Mouse (Mus musculus) E14TG2a.4 (cell line): ENCODE data around the gene Nacc1.

ENCODE experiments used
- CTCF ChIP-seq: conservative IDR thresholded peaks from 2 replicates; pipeline ENCODE4 v1.5.1; 2014; ENCODE audit warnings: low read length
- NANOG ChIP-seq: IDR thresholded peaks from 2 replicates; pipeline ENCODE4 v1.6.1; 2014; ENCODE audit warnings: borderline replicate concordance, low read length, mixed read lengths
- POU5F1 ChIP-seq: IDR thresholded peaks from 2 replicates; pipeline ENCODE4 v1.6.1; 2014; ENCODE audit warnings: low read length, borderline replicate concordance

DNA sequence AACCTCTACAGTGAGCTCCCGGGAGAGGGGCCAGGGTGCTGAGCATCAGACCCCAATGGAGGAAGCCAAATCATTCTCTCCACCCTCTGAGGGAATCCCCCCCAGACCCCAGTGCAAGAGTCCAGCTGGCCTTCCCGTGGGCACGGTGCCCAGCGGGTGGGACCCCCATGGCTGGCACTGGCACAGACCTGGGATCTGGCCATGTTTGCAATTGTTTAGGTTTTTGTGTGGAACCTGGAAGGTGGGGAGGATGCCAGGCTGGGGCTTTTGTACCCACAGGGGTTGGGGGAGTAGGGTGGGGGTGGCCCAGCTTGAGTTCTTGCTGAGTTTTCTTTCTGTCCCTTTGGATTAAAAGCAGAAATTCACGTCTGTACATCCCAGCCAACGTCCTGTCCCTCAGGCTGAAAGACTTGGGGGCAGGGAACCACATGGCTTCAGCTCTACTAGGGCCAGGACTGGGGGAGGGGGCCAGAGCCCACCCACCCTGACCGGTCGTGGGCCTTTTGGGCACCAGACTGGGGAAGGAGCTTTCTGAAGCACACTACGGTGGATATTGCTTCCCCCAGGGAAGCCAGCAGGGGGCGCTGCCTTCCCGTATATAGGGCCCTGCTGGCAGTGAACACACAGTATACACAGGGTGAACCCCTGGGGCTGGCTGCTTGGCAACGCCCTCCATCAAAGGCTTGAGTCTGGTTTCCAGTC, 21.3 kb upstream of the Nacc1 start:
- TF ChIP-seq CTCF, result peak; percentile 85
- TF ChIP-seq POU5F1, result no peak
- TF ChIP-seq NANOG, result no peak
